Mouse (Mus musculus) heart, embryonic 12.5 days (tissue): ENCODE measurements around the gene Foxf1. TPM values are rescaled to one million over a fixed set of nuclear protein-coding genes. Genes with fewer than 3 reads are reported as not detected.
A peak's percentile ranks its signal among the peaks of the same experiment; 100 is the strongest.

Experiments
- ATAC-seq: fragments of 200-750 bp; cut with Nextera tagmentation; 2 replicates; pipeline ENCODE4 v1.8.0; 2017; ENCODE audit warnings: moderate TSS enrichment, moderate library complexity; ENCODE audit not compliant: insufficient number of reproducible peaks, low FRiP score
- H3K27ac ChIP-seq: fragments of 300-500 bp; sonication (generic); 2 replicates; pipeline ENCODE4 v1.5.1; 2016; ENCODE audit warnings: mild to moderate bottlenecking, moderate library complexity; ENCODE audit not compliant: poor library complexity, severe bottlenecking
- H3K27me3 ChIP-seq: fragments of 300-500 bp; sonication (generic); replicated peaks from 2 replicates; pipeline ENCODE4 v1.6.1; 2016; ENCODE audit warnings: mild to moderate bottlenecking, moderate library complexity
- H3K36me3 ChIP-seq: fragments of 300-500 bp; sonication (generic); 2 replicates; pipeline ENCODE4 v1.6.1; 2016; ENCODE audit warnings: mild to moderate bottlenecking, moderate library complexity
- H3K4me1 ChIP-seq: fragments of 300-500 bp; sonication (generic); replicated peaks from 2 replicates; pipeline ENCODE4 v1.6.1; 2016; ENCODE audit warnings: mild to moderate bottlenecking
- H3K4me2 ChIP-seq: fragments of 300-500 bp; sonication (generic); 2 replicates; pipeline ENCODE4 v1.6.1; 2016; ENCODE audit warnings: mild to moderate bottlenecking, moderate library complexity
- H3K4me3 ChIP-seq: fragments of 300-500 bp; sonication (generic); 2 replicates; pipeline ENCODE4 v1.5.1; 2016; ENCODE audit warnings: mild to moderate bottlenecking
- H3K9ac ChIP-seq: fragments of 300-500 bp; sonication (generic); 2 replicates; pipeline ENCODE4 v1.6.1; 2016; ENCODE audit warnings: mild to moderate bottlenecking, moderate library complexity
- H3K9me3 ChIP-seq: fragments of 300-500 bp; sonication (generic); replicated peaks from 2 replicates; pipeline ENCODE4 v1.6.1; 2016; ENCODE audit warnings: mild to moderate bottlenecking, moderate library complexity
- WGBS: fragments of 180-500 bp; shearing (Covaris S2); methylation state at CpG from one replicate; pipeline ENCODE4 v1.1.7; 2016; 5-methylcytosine and 5-hydroxymethylcytosine counted together
- polyA plus RNA-seq: library from polyadenylated mRNA; unstranded; fragments of >200 nt; fragmentation: Nextera tagmentation; extraction: Ambion mirVana; gene quantifications from 2 replicates; pipeline ENCODE4 v1.2.1, GENCODE M21; 2016

The Foxf1 gene
- polyA plus RNA-seq: 0.68 and 3.7 TPM in 2 replicates

- no peaks in the 10 kb centered on the region for H3K9me3 ChIP-seq
- H3K4me1 ChIP-seq: peaks cover 25% of the 10 kb centered on the region
- H3K36me3 ChIP-seq: no peaks in the 10 kb centered on the region
- ATAC-seq: peak; percentile 50; the same call in 1 of the 2 replicates
- no peak within 1 kb of the TSS for H3K27ac ChIP-seq
- peaks cover 97% of the 10 kb centered on the region for H3K27me3 ChIP-seq
- peak within 1 kb of the TSS; percentile 96 for H3K4me2 ChIP-seq
- H3K9ac ChIP-seq: peak within 1 kb of the TSS; percentile 56
- WGBS: under 1% methylated on average over 59 of the region's 83 CpGs
- H3K4me3 ChIP-seq: peak within 1 kb of the TSS; percentile 62
Observed at GRCm38 (mm10) chr8:121084210-121084951, at the start of gene Foxf1. Gene Foxf1 (plus strand): TSS chr8:121084386.

GRCm38 (mm10) chr8:121035611-121036010, 48.6 kb upstream of the Foxf1 start:
- no peak overlapping the region for H3K4me2 ChIP-seq
- peaks cover 4% of the 10 kb centered on the region; the same call in 1 of the 2 replicates for H3K9me3 ChIP-seq
- no peaks in the 10 kb centered on the region for H3K36me3 ChIP-seq
- 69% methylated on average over 8 of the region's 8 CpGs for WGBS
- H3K27me3 ChIP-seq: peaks cover 54% of the 10 kb centered on the region
- no peak overlapping the region for H3K27ac ChIP-seq
- no peak for ATAC-seq
- H3K4me3 ChIP-seq: no peak overlapping the region
- no peaks in the 10 kb centered on the region for H3K4me1 ChIP-seq
- H3K9ac ChIP-seq: no peak overlapping the region

- Histone ChIP-seq H3K9ac (no peak overlapping the region), H3K27ac (no peak overlapping the region), H3K4me2 (no peak overlapping the region), H3K9me3 (no peaks in the 10 kb centered on the region), H3K36me3 (no peaks in the 10 kb centered on the region), H3K4me3 (no peak overlapping the region), H3K4me1 (no peaks in the 10 kb centered on the region), H3K27me3 (peaks cover 49% of the 10 kb centered on the region)
- 56% methylated on average over 19 of the region's 19 CpGs for WGBS
- ATAC-seq: no peak
Observed at GRCm38 (mm10) chr8:121043719-121044440, 40.3 kb upstream of the Foxf1 start.

- Histone ChIP-seq H3K4me2 (no peak overlapping the region), H3K9me3 (no peaks in the 10 kb centered on the region)
- WGBS: 57% methylated on average over 9 of the region's 9 CpGs
Observed at GRCm38 (mm10) chr8:121047441-121047840, 36.7 kb upstream of the Foxf1 start.

GRCm38 (mm10) chr8:121058081-121058480, 26.1 kb upstream of the Foxf1 start:
- no peak overlapping the region for H3K4me3 ChIP-seq
- no peaks in the 10 kb centered on the region for H3K9me3 ChIP-seq
- no peak overlapping the region for H3K27ac ChIP-seq
- H3K4me2 ChIP-seq: no peak overlapping the region
- ATAC-seq: no peak
- peaks cover 86% of the 10 kb centered on the region for H3K27me3 ChIP-seq
- WGBS: 75% methylated on average over 9 of the region's 9 CpGs
- no peak overlapping the region for H3K9ac ChIP-seq
- H3K4me1 ChIP-seq: no peaks in the 10 kb centered on the region
- H3K36me3 ChIP-seq: no peaks in the 10 kb centered on the region

More at GRCm38 (mm10) chr8:121047441-121047840, 36.7 kb upstream of the Foxf1 start:
- no peaks in the 10 kb centered on the region for H3K4me1 ChIP-seq
- H3K27me3 ChIP-seq: peaks cover 32% of the 10 kb centered on the region; the same call in 1 of the 2 replicates
- H3K27ac ChIP-seq: no peak overlapping the region
- no peak overlapping the region for H3K4me3 ChIP-seq
- ATAC-seq: no peak
- no peak overlapping the region for H3K9ac ChIP-seq
- H3K36me3 ChIP-seq: no peaks in the 10 kb centered on the region

- H3K36me3 ChIP-seq: no peaks in the 10 kb centered on the region
- no peak overlapping the region for H3K4me3 ChIP-seq
- WGBS: 81% methylated on average over 7 of the region's 7 CpGs
- no peaks in the 10 kb centered on the region for H3K9me3 ChIP-seq
- H3K4me1 ChIP-seq: no peaks in the 10 kb centered on the region
- no peak overlapping the region for H3K4me2 ChIP-seq
- H3K9ac ChIP-seq: no peak overlapping the region
- no peak for ATAC-seq
- no peak overlapping the region for H3K27ac ChIP-seq
- peaks cover 89% of the 10 kb centered on the region for H3K27me3 ChIP-seq
Observed at GRCm38 (mm10) chr8:121059098-121059497, 25.1 kb upstream of the Foxf1 start.

GRCm38 (mm10) chr8:121062521-121062920, 21.7 kb upstream of the Foxf1 start:
- 91% methylated on average over 6 of the region's 6 CpGs for WGBS
- H3K36me3 ChIP-seq: no peaks in the 10 kb centered on the region
- H3K27me3 ChIP-seq: peaks cover 89% of the 10 kb centered on the region
- H3K9ac ChIP-seq: no peak overlapping the region
- H3K4me2 ChIP-seq: no peak overlapping the region
- no peaks in the 10 kb centered on the region for H3K4me1 ChIP-seq
- H3K9me3 ChIP-seq: no peaks in the 10 kb centered on the region
- H3K27ac ChIP-seq: no peak overlapping the region
- no peak for ATAC-seq
- no peak overlapping the region for H3K4me3 ChIP-seq

- no peaks in the 10 kb centered on the region for H3K9me3 ChIP-seq
- H3K4me1 ChIP-seq: no peaks in the 10 kb centered on the region
- H3K4me3 ChIP-seq: no peak overlapping the region
- no peak overlapping the region for H3K27ac ChIP-seq
- WGBS: 60% methylated on average over 13 of the region's 13 CpGs
- no peak overlapping the region for H3K9ac ChIP-seq
- no peaks in the 10 kb centered on the region for H3K36me3 ChIP-seq
- H3K27me3 ChIP-seq: peaks cover 87% of the 10 kb centered on the region
- ATAC-seq: no peak
- H3K4me2 ChIP-seq: no peak overlapping the region
Observed at GRCm38 (mm10) chr8:121063649-121064048, 20.5 kb upstream of the Foxf1 start.

GRCm38 (mm10) chr8:121071454-121071853, 12.7 kb upstream of the Foxf1 start:
- ATAC-seq: no peak
- 3% methylated on average over 12 of the region's 12 CpGs for WGBS
- no peak overlapping the region for H3K4me3 ChIP-seq

GRCm38 (mm10) chr8:121072406-121073130, 11.6 kb upstream of the Foxf1 start:
- H3K27ac ChIP-seq: no peak overlapping the region
- H3K9ac ChIP-seq: no peak overlapping the region
- H3K4me3 ChIP-seq: no peak overlapping the region
- H3K4me1 ChIP-seq: peaks cover 16% of the 10 kb centered on the region
- WGBS: 11% methylated on average over 11 of the region's 11 CpGs
- H3K9me3 ChIP-seq: no peaks in the 10 kb centered on the region
- no peaks in the 10 kb centered on the region for H3K36me3 ChIP-seq
- no peak overlapping the region; the same call in 1 of the 2 replicates for H3K4me2 ChIP-seq
- peaks cover 97% of the 10 kb centered on the region for H3K27me3 ChIP-seq
- ATAC-seq: no peak

More at GRCm38 (mm10) chr8:121071454-121071853, 12.7 kb upstream of the Foxf1 start:
- Histone ChIP-seq H3K9ac (no peak overlapping the region), H3K27ac (no peak overlapping the region), H3K36me3 (no peaks in the 10 kb centered on the region), H3K9me3 (no peaks in the 10 kb centered on the region), H3K4me1 (peaks cover 16% of the 10 kb centered on the region), H3K4me2 (0 out of 2 replicates have a peak overlapping the region, but pooled peaks have one; percentile 11), H3K27me3 (peaks cover 96% of the 10 kb centered on the region)
